Mouse (Mus musculus) brain, embryonic 18.5 days (tissue): ENCODE results near the gene 1700012B07Rik.

Experiments used
- DNase-seq: peaks from one replicate; pipeline ENCODE4 v3.0.0-alpha.2; 2012; ENCODE audit warnings: low read depth, low spot score

Gene 1700012B07Rik

DNA sequence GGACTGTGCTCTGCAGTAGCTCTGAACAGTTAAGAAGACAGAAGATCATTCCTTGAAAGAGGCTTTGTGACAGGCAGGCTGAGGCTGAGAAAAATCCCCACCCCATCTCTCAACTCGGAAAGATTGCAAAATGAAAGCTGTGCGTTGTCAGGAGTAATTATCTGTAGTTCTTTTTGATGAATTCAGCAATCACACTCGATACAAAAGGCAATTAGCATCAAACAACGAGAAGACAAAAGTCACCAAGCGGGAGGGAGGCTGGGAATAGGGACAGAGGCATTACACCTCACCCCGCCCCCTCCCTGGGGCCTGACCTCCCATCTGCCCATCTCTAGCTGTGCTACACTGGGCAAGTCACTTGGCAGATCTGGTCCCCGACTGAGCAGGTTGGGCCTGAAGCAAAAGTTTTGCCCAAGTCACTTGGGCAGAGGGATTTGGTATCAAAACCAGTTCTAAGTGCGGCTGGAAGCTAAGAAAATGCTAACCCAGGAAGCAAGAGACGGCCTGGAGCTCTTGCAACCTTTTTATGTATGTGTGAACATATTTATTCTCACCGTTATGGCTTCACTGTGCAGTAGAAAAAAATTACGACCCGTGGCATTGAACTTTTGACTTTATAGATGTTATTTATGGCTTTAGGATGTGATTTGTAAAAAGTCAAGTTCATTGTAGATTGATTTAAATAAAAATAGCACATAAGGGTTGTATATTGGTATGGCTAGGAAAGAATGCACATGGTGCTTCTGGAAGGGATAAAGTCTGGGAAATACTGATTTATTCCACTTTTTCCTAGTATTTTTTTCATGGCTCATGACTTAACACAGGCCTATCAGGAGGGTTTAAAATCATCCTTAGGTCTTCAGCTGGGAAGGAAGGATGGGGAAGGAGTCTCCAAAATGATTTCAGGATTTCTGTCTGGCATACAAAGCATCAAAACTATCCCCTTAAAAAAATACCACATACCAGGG is 75.9 kb downstream of the 1700012B07Rik start:
- no peak for DNase-seq

DNA sequence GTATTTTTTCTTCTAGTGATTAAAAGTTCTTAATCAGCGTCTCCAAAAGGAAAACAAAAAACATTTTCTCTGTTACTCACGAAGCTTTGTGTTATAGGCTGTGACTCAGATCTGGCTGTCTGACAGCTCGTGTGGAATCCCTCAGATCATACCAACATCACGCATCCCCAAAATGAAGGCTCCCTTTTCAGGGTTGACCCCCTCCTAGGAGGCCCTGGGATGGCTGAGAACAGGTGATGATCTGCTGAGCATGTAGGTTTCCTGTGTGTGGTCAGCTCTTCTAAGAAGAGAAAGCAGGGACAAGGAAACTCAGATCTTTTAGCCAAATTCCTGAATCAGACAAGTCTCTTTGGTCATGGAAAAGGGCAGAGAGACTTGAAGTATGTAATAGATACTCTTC is 82.6 kb downstream of the 1700012B07Rik start:
- no peak for DNase-seq

DNA sequence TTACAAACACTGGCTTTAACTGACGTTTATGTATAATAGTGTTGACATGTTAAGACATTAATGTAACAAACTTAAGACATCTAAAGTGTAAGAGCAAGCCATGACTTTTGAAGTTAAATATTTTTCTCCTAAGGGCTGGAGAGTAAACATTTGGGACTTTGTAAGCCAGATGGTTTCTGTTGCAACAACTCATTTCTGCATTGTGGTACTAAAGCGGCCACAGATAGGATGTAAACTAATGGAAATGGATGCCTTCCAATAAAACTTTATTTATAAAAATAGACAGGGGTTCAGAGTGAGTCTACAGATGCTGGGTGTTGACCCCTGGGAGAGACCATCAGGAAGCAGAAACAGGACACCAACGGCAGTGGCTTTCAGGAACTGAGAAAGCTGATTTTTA is 89.9 kb downstream of the 1700012B07Rik start:
- DNase-seq, result no peak
